Mouse (Mus musculus) stomach, embryonic 15.5 days (tissue): ENCODE results near the gene Klhdc3. TPM values are rescaled to one million over a fixed set of nuclear protein-coding genes. Genes with fewer than 3 reads are reported as not detected.

Experiments used
- ATAC-seq: fragments of 200-750 bp; cut with Nextera tagmentation; 2 replicates; pipeline ENCODE4 v1.8.0; 2017; ENCODE audit warnings: low read depth, moderate number of reproducible peaks, moderate TSS enrichment; ENCODE audit not compliant: insufficient read depth, low FRiP score
- H3K27ac ChIP-seq: fragments of 300-500 bp; sonication (generic); 2 replicates; pipeline ENCODE4 v1.5.1; 2015; ENCODE audit warnings: mild to moderate bottlenecking, inconsistent platforms
- H3K27me3 ChIP-seq: fragments of 300-500 bp; sonication (generic); replicated peaks from 2 replicates; pipeline ENCODE4 v1.6.1; 2015; ENCODE audit warnings: inconsistent platforms
- H3K36me3 ChIP-seq: fragments of 300-500 bp; sonication (generic); 2 replicates; pipeline ENCODE4 v1.6.1; 2015; ENCODE audit warnings: inconsistent platforms
- H3K4me1 ChIP-seq: fragments of 300-500 bp; sonication (generic); 2 replicates; pipeline ENCODE4 v1.6.1; 2015; ENCODE audit warnings: inconsistent platforms
- H3K4me2 ChIP-seq: fragments of 300-500 bp; sonication (generic); 2 replicates; pipeline ENCODE4 v1.6.1; 2015; ENCODE audit warnings: mild to moderate bottlenecking, inconsistent platforms
- H3K4me3 ChIP-seq: fragments of 300-500 bp; sonication (generic); replicated peaks from 2 replicates; pipeline ENCODE4 v1.5.1; 2015; ENCODE audit warnings: inconsistent platforms
- H3K9ac ChIP-seq: fragments of 300-500 bp; sonication (generic); 2 replicates; pipeline ENCODE4 v1.6.1; 2015; ENCODE audit warnings: inconsistent platforms
- H3K9me3 ChIP-seq: fragments of 300-500 bp; sonication (generic); 2 replicates; pipeline ENCODE4 v1.6.1; 2016; ENCODE audit warnings: inconsistent platforms
- WGBS: fragments of 180-500 bp; shearing (Covaris S2); methylation state at CpG from one replicate; pipeline ENCODE4 v1.1.7; 2015; 5-methylcytosine and 5-hydroxymethylcytosine counted together
- polyA plus RNA-seq: library from polyadenylated mRNA; unstranded; fragments of >200 nt; fragmentation: Nextera tagmentation; extraction: Ambion mirVana; gene quantifications from 2 replicates; pipeline ENCODE4 v1.2.1, GENCODE M21; 2015

Gene Klhdc3
- polyA plus RNA-seq: 102 and 103 TPM in 2 replicates

DNA sequence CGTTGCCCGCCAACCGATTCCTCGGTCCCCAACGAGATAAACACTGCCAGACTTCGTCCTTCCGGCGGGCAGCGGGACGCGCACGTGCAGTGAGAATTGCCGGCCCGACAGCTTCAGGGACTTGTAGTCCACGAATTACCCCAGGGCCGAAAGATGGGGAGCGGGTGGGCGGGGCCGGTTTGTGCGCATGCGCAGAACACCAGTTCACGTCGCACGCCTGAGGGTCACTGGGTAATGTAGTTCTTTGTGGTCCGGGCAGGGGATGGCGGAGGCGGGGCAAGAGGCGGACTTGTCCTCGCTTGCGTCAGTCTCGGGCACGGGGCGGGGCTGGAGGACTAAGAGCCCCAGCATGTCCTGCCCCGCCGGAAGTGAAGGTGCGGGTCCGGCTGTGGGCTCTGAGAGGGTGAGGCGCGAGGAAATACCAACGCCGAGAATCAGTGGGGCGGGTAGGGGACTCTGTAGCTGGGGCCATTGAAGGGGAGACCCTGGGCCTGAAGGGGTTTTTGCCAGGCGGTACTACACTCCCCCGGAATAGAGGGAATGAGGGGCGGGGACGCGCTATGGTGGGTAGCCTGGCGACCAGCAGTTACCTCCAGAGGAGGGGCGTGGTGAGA is at the start of gene Klhdc3:
Gene Klhdc3, minus strand, starts transcription at position 155 of the 614 bp plus-strand sequence.
- 0% methylated on average over 49 of the region's 49 CpGs for WGBS
- Histone ChIP-seq H3K4me3 (peak within 1 kb of the TSS; percentile 97), H3K9ac (peak within 1 kb of the TSS; percentile 61), H3K27ac (peak within 1 kb of the TSS; percentile 95), H3K4me1 (peaks cover 26% of the 10 kb centered on the region), H3K4me2 (peak within 1 kb of the TSS; percentile 81), H3K9me3 (no peaks in the 10 kb centered on the region), H3K27me3 (no peaks in the 10 kb centered on the region), H3K36me3 (peaks cover 49% of the 10 kb centered on the region)
- peak; percentile 96 for ATAC-seq

DNA sequence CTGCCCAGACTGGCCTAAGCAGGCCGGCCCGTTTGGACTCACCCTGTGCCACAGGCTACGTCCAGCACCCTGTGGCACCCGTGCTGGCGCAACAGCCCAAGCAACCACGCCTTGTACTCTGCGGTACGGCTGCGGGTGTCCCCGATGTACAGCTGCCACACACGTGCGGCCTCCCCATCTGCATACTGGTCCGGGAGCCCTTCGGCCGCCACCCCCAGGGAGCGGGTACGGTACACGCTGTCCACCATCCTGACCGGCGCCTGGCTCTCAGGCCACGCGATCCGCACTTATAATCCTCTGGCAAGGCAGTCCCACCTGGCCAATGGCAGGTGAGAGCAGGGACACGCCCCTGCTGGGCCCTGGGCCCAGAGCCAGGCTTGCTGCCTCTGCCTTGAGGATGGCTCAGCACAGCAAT is 48.2 kb upstream of the Klhdc3 start, which contains the start of gene Gnmt:
Gene Gnmt, minus strand, starts transcription at position 265 of the 415 bp plus-strand sequence.
- Histone ChIP-seq H3K9ac (no peak within 1 kb of the TSS), H3K27me3 (no peaks in the 10 kb centered on the region), H3K4me3 (peak within 1 kb of the TSS; percentile 33), H3K27ac (no peak within 1 kb of the TSS), H3K4me1 (0 out of 2 replicates have a peak, but pooled peaks cover 4% of the 10 kb centered on the region), H3K9me3 (no peaks in the 10 kb centered on the region), H3K36me3 (no peaks in the 10 kb centered on the region; the same call in 1 of the 2 replicates), H3K4me2 (peak within 1 kb of the TSS; percentile 57)
- WGBS: 15% methylated on average over 24 of the region's 24 CpGs
- ATAC-seq: peak; percentile 65; the same call in 1 of the 2 replicates

DNA sequence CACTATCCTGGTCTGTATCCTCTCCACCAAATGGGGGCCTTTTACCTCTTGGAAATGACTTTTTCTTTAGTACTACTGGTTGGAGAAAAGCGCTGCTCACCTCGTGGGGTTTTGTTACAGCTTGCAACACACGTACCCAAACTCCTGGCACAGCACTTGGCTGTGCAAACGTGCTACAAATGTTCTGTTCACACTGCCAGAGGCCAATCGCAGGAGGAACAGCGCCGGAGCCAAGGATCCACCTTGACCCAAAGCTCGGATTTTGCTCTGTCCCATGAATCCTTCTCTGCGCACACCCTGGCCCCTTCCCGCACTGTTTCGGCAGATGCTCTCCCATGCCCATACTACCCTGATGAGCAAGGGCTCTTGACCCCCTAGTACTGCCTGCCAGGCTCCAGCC is 47.8 kb upstream of the Klhdc3 start:
- Histone ChIP-seq H3K4me1 (0 out of 2 replicates have a peak, but pooled peaks cover 4% of the 10 kb centered on the region), H3K27me3 (no peaks in the 10 kb centered on the region), H3K36me3 (no peaks in the 10 kb centered on the region; the same call in 1 of the 2 replicates), H3K27ac (no peak overlapping the region), H3K4me3 (peak overlapping the region; percentile 33), H3K9me3 (no peaks in the 10 kb centered on the region), H3K4me2 (peak overlapping the region; percentile 57), H3K9ac (no peak overlapping the region)
- 39% methylated on average over 11 of the region's 11 CpGs for WGBS
- 0 out of 2 replicates have a peak, but pooled peaks have one; percentile 2 for ATAC-seq

DNA sequence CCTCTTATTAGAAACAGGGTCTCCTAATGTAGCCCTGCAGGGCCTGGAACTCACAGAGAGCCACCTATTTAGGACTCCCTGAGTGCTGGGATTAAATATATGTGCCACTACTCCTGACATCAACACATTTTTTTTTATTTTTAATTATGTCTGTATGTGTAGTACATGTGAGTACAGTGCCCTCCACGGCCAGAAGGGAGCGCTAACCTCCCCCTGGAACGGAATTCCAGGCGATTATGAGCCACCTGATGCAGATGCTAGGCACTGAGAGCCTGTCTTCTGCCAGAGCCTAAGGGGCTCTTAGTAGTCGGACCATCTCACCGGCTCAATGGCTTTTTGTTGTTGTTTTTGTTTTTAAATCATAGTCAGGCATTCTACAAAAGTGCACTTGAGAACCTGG is 47.3 kb upstream of the Klhdc3 start:
- no peak for ATAC-seq
- H3K27me3 ChIP-seq: no peaks in the 10 kb centered on the region

DNA sequence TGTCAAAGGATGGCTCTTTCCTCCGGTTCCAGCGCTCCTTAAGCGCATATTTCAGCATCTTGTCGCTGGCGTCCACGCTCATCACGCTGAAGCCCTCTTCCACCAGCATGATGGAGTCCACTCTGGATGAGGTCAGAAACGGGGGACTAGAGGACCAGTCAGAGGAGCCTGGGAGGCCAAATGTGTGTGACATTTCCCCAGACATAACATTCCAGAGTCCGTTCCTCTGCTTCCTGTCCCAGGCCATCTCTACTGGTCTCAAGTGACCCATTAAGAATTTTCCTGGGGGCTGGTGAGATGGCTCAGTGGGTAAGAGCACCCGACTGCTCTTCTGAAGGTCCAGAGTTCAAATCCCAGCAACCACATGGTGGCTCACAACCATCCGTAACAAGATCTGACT is 46.6 kb upstream of the Klhdc3 start:
- 91% methylated on average over 11 of the region's 11 CpGs for WGBS
- Histone ChIP-seq H3K27ac (no peak overlapping the region), H3K9me3 (no peaks in the 10 kb centered on the region), H3K4me1 (0 out of 2 replicates have a peak, but pooled peaks cover 4% of the 10 kb centered on the region), H3K36me3 (peaks cover 2% of the 10 kb centered on the region; the same call in 1 of the 2 replicates), H3K9ac (no peak overlapping the region), H3K4me2 (no peak overlapping the region), H3K27me3 (no peaks in the 10 kb centered on the region), H3K4me3 (no peak overlapping the region)
- ATAC-seq: no peak

More for the DNA sequence above, 47.3 kb upstream of the Klhdc3 start:
- Histone ChIP-seq H3K9ac (no peak overlapping the region), H3K4me2 (no peak overlapping the region), H3K27ac (no peak overlapping the region), H3K36me3 (no peaks in the 10 kb centered on the region; the same call in 1 of the 2 replicates), H3K4me1 (0 out of 2 replicates have a peak, but pooled peaks cover 4% of the 10 kb centered on the region), H3K4me3 (no peak overlapping the region), H3K9me3 (no peaks in the 10 kb centered on the region)
- 39% methylated on average over 6 of the region's 6 CpGs for WGBS

DNA sequence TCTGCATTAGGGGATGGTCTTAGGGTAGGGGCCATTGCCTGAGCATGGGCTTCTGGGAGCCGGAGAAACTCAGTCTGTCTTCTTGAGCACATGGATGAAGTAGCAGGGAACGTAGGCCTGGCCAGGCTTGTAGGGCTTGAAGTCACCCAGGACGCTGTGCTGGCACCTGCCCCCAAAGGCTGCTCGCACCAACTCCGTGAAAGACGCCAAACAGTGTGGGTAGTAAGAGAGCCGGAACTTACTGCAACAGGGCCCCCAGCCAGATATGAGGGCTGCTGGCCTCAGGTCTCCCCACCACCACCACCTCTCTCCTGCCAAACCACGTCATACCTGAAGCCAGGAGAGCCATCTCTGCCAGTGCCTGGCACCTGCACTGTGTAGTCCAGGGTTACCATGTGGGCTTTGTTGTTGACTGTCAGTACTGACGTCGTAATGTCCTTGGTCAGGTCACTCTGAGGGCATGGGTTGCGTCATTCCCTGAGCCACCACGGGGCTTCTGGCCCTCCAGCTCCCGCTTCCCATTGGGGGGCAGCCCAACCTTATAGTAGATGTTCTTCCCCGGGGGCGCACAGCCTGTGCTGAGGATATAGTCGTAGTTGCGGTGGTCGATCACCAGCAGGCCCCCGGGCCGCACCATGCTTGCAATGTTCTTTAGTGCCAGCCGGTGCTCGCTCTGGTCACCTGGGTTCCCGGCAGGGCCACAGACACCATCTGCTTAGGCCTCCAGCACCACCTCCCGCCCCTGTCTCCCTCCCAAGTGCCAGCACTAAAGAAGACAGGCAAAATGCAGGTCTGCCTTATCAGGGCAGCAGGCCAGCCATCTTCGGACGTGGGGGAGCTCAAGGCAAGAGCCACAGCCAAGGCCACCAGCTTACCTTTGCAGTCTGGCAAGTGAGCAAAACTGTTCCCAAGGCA is 45.3 kb upstream of the Klhdc3 start:
- no peak for ATAC-seq
- Histone ChIP-seq H3K9me3 (no peaks in the 10 kb centered on the region), H3K4me2 (no peak overlapping the region), H3K27ac (no peak overlapping the region), H3K36me3 (peaks cover 7% of the 10 kb centered on the region; the same call in 1 of the 2 replicates), H3K27me3 (no peaks in the 10 kb centered on the region), H3K4me3 (no peak overlapping the region), H3K4me1 (0 out of 2 replicates have a peak, but pooled peaks cover 4% of the 10 kb centered on the region), H3K9ac (no peak overlapping the region)
- 90% methylated on average over 26 of the region's 26 CpGs for WGBS

DNA sequence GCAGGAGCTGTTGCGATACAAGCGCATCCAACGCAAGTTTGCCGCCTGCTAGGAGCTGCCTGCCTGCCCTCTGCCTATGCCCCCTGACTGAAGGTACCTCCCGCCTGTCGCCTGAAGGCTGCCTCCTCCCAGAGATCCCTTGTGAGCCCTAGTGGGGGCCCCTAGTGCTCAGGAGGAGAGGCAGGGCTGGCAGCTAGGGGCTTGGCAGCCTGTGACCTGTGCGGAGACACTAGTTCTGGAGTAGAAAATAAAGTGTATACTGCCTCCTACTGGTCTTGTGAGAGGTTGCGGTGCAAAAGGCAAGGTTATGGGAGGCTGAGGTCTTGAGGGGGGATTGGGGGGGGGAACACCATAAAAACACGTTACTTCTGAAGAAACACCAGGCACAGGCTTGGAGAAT is 44.6 kb upstream of the Klhdc3 start:
- no peaks in the 10 kb centered on the region for H3K9me3 ChIP-seq
- H3K27me3 ChIP-seq: no peaks in the 10 kb centered on the region
- whole genome bisulfite sequencing: 61% methylated on average over 9 of the region's 9 CpGs
- peaks cover 11% of the 10 kb centered on the region; the same call in 1 of the 2 replicates for H3K36me3 ChIP-seq
- 0 out of 2 replicates have a peak, but pooled peaks cover 4% of the 10 kb centered on the region for H3K4me1 ChIP-seq
- no peak overlapping the region for H3K27ac ChIP-seq
- H3K4me2 ChIP-seq: no peak overlapping the region
- H3K4me3 ChIP-seq: no peak overlapping the region
- no peak overlapping the region for H3K9ac ChIP-seq
- no peak for ATAC-seq

DNA sequence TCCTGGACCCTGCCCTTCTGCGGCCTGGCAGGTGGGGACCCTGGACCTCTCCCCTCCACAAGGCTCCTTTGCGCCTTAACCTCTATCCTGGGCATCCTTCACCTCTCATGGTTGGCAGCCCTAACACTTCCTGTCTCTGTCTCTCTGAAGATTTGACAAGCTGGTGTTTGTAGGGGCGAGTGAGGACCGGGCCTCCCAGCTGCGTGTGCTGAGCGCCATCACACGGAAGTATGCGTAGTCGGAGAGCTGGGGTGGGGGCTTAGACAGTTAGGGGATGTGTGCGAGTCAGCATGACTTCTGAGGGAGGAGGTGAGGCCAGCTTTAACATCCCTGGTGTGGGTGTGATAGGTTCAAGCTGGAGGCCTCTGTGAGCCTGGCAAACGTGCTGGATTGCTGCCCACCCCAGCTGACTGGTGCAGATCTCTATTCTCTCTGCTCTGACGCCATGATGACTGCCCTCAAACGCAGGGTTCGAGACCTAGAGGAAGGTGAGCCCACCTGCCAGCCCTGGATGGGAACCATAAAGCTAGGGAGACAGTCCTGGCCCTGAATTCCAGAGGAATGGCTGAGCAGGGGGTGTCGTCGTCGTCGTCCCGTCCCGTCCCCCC is 43.9 kb upstream of the Klhdc3 start:
- Histone ChIP-seq H3K27ac (no peak overlapping the region), H3K9me3 (no peaks in the 10 kb centered on the region), H3K4me1 (0 out of 2 replicates have a peak, but pooled peaks cover 4% of the 10 kb centered on the region), H3K4me3 (no peak overlapping the region), H3K9ac (no peak overlapping the region), H3K27me3 (no peaks in the 10 kb centered on the region), H3K4me2 (no peak overlapping the region), H3K36me3 (peaks cover 13% of the 10 kb centered on the region; the same call in 1 of the 2 replicates)
- 77% methylated on average over 19 of the region's 20 CpGs for WGBS
- no peak for ATAC-seq

DNA sequence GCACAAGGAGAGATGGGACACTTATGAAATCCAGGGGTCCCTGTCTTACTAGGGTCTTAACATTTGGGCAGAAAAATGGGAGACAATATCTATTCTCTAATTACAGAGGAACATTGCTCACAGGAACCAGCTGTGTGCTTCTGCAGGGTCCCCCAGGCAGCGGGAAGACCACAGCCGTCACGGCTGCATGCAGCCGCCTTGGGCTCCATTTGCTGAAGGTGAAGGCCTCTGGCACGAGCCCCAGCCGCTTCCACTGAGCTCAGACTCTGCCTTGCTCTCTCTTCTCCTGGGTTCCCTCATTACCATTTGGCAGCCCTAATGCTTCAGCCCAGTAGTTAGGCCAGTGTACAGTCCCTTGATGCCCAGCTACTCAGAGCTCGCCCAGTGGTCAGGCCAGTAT is 40.4 kb upstream of the Klhdc3 start:
- Histone ChIP-seq H3K36me3 (peaks cover 18% of the 10 kb centered on the region; the same call in 1 of the 2 replicates), H3K9ac (no peak overlapping the region), H3K4me1 (no peaks in the 10 kb centered on the region), H3K27ac (no peak overlapping the region), H3K27me3 (no peaks in the 10 kb centered on the region), H3K4me3 (no peak overlapping the region), H3K4me2 (no peak overlapping the region), H3K9me3 (no peaks in the 10 kb centered on the region)
- ATAC-seq: no peak
- 90% methylated on average over 7 of the region's 7 CpGs for WGBS

DNA sequence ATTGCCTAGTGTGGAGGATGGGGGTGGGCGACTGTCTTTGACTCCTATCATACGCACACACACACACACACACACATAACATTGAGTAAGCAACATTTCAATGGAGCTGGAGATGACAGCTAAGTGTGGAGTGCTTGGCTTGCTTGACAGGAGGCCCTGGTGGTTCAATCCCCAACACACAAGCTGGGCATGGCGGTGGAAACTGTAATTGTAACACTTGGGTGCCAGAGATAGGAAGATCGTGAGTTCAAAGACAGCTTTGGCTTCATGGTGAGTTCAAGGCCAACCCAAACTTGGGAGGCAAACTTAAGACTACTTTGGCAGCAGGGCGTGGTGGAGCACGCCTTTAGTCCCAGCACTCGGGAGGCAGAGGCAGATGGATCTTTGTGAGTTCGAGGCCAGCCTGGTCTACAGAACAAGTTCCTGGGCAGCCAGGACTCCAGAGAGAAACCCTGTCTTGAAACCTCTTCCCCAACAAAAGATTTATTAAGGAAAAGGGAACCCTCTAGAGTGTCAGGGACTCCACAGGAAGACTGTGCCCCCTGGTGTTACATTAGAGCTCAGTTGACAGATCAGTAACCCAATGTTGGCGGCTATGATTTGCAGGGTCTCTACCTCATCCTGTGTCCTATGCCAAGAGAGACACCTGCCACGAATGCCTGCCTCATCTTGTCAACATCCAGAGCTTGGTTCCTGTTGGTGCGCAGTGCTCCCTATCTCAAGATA is 34.2 kb upstream of the Klhdc3 start:
- Histone ChIP-seq H3K27me3 (no peaks in the 10 kb centered on the region), H3K27ac (no peak overlapping the region), H3K9ac (no peak overlapping the region), H3K4me1 (peaks cover 13% of the 10 kb centered on the region), H3K9me3 (no peaks in the 10 kb centered on the region), H3K36me3 (peaks cover 14% of the 10 kb centered on the region), H3K4me3 (no peak overlapping the region), H3K4me2 (no peak overlapping the region)
- WGBS: 94% methylated on average over 11 of the region's 11 CpGs
- ATAC-seq: no peak

DNA sequence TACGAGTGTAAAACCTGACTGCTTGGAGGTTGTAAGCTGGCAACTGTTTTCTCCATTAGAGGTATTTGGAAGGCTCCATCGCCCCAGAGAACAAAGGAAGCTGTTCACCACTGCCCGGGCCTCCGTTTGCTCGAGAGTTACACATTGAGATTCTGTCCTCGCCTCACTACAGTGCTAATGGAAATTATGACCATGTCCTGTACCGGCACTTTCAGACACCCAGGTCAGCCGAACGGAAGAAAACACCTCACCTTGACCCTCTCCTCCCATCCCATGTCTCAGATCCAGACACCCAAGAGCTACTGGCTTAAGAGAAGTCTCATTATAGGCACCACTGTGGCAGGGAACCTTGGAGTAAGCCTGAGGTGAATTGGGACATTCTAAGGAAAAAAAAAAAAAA is 33.1 kb upstream of the Klhdc3 start:
- H3K4me2 ChIP-seq: no peak overlapping the region
- H3K27me3 ChIP-seq: no peaks in the 10 kb centered on the region
- no peaks in the 10 kb centered on the region for H3K9me3 ChIP-seq
- H3K36me3 ChIP-seq: peaks cover 14% of the 10 kb centered on the region
- no peak overlapping the region for H3K27ac ChIP-seq
- ATAC-seq: no peak
- no peak overlapping the region for H3K9ac ChIP-seq
- no peak overlapping the region for H3K4me3 ChIP-seq
- H3K4me1 ChIP-seq: peaks cover 13% of the 10 kb centered on the region
- 88% methylated on average over 9 of the region's 9 CpGs for WGBS
